Comparison of ENCODE assay signal across 8 mouse cellular contexts in genomic region chr11:117815850-117816249, GRCm38 (mm10). TPM values are rescaled to one million over a fixed set of nuclear protein-coding genes. Genes with fewer than 3 reads are reported as not detected.
"Had no signal": no experiment of that assay in that cellular context is flagged by ENCODE, and none has a peak within 500 bp of the region (broad histone marks: within the 10 kb centered on the region; RNA-seq: fewer than 3 reads in every experiment).

No protein-coding gene starts in this region.

RNA-seq across cellular contexts. Expression of gene Gm20708, which starts 6.4 kb away (rescaled TPM):
- polyA plus RNA-seq: lung, adult 2 months; thymus, adult 2 months had no signal

RNA-seq across cellular contexts. Expression of gene 6030468B19Rik, which starts 18.4 kb away (rescaled TPM):
- total RNA-seq: left cerebral cortex, postnatal 14 days; left cerebral cortex, postnatal 4 days; monocyte, adult 5-6 weeks had no signal
- polyA plus RNA-seq: midbrain, embryonic 13.5 days; midbrain, embryonic 16.5 days; myocyte had no signal
